Mouse (Mus musculus) heart, adult 2 months (tissue): Measurements from ENCODE around the gene Ctla4.

Experiments used
- CTCF ChIP-seq: fragments of 200-600 bp; IDR thresholded peaks from 2 replicates; pipeline ENCODE4 v1.8.1; 2022; ENCODE audit warnings: antibody characterized with exemption, mild to moderate bottlenecking, moderate library complexity
- EP300 ChIP-seq: fragments of 200-500 bp; IDR thresholded peaks from 2 replicates; pipeline ENCODE4 v1.6.1; 2011; ENCODE audit warnings: low read depth, low read length, control low read depth; ENCODE audit not compliant: insufficient read depth

GRCm38 (mm10) chr1:60861431-60861830 is 25.4 kb upstream of the Ctla4 start:
- no peak for TF ChIP-seq EP300
- TF ChIP-seq CTCF: no peak
